Mouse (Mus musculus): ENCODE data around the gene Gm3106.
"Not testable (repeated sequence)": the region's sequence is repeated elsewhere in the genome, so short reads cannot be mapped to it uniquely, and the experiment has no call there.

The Gm3106 gene

DNA sequence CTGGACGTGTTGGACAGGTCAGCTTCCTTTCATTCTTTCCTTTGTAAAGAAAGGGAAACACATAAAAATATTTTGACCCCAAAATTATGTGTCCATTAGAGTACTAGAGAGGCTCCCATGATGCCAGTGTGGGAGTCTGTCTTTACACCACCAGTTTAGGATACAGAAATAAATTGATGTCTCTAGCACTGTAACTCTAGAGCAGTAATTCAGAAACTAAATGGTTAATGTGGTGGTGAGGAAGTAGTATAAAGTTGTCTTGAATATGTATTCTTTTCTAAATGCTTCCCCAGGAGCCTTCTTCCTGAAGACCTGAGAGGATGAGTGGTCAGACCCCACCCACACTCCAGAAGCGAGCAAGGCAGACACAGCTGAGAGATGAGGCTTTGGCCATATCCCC, at the start of gene Gm3106:
Gm3106 (plus strand) TSS at position 301 of the 400 bp plus-strand sequence.
- not testable (repeated sequence) for DNase-seq (ENCODE audit: low read depth, low spot score)
